Mouse (Mus musculus): Measurements from ENCODE around the gene Cks1b.

Cks1b gene

GRCm38 (mm10) chr3:89425141-89425525 is 7.0 kb upstream of the Cks1b start:
- DNase-seq, result no peak

GRCm38 (mm10) chr3:89424416-89425140 is 6.4 kb upstream of the Cks1b start:
- DNase-seq, result peak; percentile 12

DNA sequence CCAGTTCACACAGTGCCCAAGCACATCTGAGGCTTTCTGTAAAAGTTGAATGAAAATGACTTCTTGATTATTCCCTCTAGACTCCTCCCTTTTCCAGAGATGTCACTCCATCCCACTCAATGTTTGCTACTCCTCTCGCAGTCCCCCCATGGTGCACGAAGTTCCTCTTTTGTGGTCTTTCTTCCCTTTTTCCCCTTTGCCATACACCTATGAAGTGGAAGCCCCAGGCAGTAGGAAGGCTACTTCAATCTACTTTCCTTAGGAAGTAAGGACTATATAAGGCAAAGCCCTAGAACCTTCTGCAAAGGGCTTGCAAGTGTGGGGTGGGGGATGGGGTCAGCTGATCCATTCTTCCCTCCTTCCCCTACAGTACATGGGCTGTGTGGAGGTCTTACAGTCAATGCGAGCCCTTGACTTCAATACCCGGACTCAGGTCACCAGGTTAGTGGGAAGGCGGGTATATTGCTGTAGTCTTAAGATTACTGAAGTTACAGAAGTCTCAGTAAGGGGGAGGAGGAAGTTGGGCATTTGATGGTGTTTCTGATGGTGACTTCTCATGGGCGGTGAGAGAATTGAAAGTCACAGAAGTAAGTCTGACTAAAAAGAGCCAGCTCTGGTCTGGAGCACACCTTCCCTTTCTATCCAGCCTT is 4.5 kb upstream of the Cks1b start:
- peak; percentile 15 for DNase-seq

DNA sequence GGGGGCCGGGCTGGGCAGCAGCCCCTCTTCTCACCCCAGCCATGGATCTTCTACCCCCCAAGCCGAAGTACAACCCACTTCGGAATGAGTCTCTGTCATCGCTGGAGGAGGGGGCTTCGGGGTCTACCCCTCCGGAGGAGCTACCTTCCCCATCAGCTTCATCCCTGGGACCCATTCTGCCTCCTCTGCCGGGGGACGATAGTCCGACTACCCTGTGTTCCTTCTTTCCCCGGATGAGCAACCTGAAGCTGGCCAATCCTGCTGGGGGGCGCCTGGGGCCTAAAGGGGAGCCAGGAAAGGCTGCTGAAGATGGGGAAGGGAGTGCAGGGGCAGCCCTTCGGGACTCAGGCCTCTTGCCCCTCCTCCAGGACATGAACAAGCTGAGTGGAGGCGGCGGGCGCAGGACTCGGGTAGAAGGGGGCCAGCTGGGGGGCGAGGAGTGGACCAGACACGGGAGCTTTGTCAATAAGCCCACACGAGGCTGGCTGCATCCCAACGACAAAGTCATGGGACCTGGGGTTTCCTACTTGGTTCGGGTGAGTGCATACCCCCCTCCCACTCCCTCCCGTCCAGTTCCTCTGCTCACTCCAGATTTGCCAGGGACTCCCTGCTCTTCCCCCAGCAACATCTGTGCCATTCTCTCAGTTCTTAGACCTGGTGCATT is 3.8 kb upstream of the Cks1b start:
- no peak for DNase-seq

- no peak for DNase-seq
These were observed 3.0 kb upstream of the Cks1b start for GRCm38 (mm10) chr3:89421002-89421774.

DNA sequence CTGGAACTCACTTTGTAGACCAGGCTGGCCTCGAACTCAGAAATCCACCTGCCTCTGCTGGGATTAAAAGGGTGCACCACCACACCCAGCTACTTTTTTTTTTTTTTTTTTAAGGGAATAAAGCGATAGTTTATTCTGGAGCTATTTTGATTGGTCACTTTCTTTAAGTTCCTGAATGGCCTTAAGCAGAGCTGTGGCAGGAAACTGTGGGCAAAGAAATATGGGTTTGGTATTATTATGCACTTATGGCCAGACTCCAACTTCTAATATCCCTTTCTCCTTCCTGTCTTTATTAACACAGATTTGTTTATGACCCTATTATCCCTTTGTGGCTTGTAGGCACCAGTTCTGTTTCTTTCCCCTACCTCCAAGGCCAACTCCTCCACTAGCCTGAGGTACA is 2.2 kb upstream of the Cks1b start:
- no peak for DNase-seq

GRCm38 (mm10) chr3:89419981-89420380 is 1.8 kb upstream of the Cks1b start:
- DNase-seq, result no peak

GRCm38 (mm10) chr3:89419571-89419970 is 1.4 kb upstream of the Cks1b start:
- no peak for DNase-seq

- no peak for DNase-seq
These were observed 673 bp upstream of the Cks1b start for GRCm38 (mm10) chr3:89418861-89419250.

GRCm38 (mm10) chr3:89417840-89418169 is 378 bp downstream of the Cks1b start:
- DNase-seq, result no peak

GRCm38 (mm10) chr3:89417131-89417530 is 1.1 kb downstream of the Cks1b start:
- no peak for DNase-seq

GRCm38 (mm10) chr3:89416158-89416557 is 2.0 kb downstream of the Cks1b start:
- DNase-seq, result no peak

DNA sequence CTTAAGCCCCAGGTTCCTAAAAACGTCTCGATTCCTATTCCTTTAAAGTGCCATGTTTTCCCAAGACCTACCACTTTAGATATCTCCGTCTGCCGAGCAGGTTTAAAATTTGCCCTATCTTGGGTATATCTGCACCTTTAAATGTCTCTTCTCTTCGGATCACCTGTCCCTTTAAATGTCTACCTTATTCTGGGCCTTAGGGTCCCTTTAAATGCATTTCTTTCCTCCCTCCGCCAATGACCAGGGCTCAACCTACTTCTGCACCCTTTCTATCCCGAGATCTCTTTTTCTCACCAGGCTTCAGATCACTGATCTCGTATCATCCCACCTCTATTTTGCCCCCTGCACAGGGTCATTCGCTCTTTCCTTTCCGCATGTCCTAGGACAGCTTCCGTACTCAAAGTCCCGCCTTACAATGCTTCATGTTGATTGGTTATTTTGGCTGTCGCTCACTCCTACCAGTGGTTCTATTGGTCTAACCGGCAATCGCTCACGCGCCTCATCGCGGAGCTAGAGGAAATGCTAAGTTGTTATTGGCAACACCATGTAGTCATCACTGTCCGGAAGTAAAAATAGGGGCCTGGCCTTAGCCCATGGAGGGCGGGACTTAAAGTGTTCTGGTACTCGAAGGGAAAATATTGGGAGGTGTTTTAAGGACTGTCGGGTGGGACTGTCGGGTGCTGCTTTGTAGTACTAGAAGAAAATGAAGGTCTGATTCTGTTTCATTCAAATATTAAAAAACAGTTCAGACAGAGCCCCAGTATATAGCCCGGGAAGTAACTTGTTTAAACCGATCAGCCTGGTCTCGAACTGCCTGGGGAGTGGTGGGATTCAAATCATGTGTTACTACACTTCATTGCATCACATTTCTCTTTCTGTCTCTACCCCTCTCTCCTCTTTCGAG is 6.4 kb downstream of the Cks1b start, which contains the start of gene Flad1:
Gene Flad1, minus strand, starts transcription at position 381 of the 904 bp plus-strand sequence.
- DNase-seq, result peak; percentile 100

- no peak for DNase-seq
These were observed 7.3 kb downstream of the Cks1b start for GRCm38 (mm10) chr3:89410864-89411263.

DNA sequence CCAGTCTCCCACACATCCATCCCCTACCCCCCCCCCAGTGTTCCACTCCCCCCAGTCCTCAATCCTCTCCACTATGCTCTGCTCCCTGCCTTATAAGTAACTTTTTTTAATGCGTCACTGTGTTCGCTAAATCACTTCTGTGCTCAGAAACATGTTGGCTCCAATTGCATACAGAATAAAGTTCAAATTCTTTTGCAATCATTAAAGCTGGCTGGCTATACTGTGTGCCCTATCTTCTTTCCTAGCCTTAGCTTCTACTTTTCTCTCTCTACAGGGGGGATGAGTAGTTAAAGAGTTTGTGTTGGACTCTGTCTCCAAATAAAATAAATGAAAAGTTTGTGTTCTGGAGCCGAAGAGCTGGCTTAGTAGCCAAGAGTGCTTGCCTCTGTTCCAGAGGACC is 8.5 kb downstream of the Cks1b start:
- DNase-seq, result no peak

DNA sequence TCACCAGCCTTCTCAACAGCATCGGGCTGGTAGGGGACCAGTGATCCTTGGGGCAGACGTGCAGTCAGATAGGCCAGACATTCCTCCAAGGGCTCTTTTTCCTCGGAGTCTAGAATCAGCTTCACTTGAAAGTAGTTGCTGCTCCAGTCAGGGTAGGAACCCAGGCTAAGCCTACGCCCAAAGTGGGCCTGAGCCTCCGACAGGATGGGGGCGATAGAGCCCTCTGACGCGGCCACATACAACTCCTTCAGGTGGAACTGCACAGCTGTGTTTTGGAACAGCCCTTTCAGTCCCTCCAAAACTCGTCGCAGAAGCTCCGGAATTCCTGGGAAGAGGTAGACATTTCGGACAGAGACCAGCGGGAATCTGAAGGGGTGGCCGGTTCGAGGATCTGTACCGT is 9.7 kb downstream of the Cks1b start:
- no peak for DNase-seq

GRCm38 (mm10) chr3:89406887-89407286 is 11.3 kb downstream of the Cks1b start:
- DNase-seq, result no peak

DNA sequence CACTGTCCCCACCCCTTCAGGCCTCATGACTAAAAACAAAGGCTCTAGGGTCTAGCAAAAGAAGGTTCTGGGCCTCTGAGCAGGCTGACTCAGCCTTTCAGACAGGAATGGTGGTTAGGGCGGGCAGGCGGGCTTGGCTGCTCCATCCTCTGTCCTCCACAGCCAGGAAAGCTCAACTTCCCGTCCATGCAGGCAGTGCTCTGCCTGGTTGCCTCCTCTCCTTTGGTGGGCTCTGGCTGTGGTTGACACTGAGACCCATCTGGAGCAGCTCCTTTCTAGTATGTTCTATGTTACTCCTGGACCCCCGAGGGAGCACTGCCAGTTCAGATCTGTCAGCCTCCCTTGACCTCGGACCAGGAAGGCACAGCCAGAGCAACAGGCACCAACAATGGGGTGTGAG is 15.5 kb downstream of the Cks1b start, which contains the start of gene Lenep:
Gene Lenep, minus strand, starts transcription at position 101 of the 400 bp plus-strand sequence.
- DNase-seq, result no peak

DNA sequence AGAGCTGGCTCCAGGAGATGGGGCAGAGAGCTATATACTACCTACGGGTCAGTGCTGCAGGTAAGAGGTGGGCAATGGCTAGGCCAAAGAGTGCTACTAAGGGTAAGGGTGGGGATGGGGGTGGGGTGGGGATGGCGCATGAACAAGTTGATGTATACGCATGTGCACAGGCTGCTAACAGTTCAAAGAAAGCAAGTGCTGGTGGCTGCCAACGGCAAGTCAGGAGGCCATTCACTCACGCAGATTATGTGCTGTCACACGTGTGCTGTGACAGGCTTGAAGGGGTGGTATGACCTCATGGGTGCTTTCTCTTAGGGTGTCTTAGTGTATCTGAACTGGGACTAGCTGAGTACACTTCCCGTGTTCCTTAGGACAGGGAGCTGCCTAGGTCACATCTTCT is 16.9 kb downstream of the Cks1b start:
- no peak for DNase-seq

- no peak for DNase-seq
These were observed 21.6 kb downstream of the Cks1b start for GRCm38 (mm10) chr3:89396654-89397005.

DNA sequence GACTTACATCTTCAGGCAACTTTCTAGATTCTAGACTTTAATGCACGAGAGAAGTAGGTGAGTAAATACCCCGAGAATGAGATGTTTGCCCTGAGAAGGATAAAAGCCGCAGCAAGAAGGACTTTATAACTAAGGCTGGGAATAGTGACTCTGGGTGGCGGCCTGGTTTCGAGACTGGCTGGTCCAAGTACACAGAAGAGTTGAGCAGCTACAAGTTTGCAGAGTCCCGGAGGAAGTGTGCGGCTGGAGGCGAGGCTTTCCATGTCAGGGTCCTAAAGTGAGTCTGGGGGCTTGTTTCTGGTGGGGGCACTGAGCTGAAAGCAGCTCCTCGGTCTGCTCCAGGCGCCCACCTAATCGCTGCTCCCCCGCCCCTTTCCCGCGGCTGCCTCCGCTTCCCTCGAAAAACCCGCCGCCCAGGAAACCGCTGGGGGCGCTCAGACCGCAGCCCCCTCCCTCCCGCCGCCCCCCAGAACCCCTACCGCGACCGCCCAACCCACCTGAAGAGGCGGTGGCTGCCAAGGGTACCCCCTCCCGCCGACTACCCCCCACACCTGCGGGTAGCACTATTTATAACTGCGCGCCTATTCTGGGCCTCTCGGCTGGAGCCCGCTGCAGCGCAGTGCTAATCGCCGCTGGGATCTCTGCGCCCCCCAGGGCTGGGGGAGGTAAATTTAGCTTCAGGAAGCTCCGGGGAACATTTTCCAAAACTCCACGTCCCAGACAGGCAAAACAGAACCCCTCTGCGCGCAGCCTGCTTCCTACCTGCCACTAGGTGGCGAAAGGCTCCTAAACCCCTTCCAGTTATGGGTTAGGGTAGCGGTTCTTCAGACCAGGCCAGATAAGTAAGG is 22.2 kb downstream of the Cks1b start:
- DNase-seq, result peak; percentile 83

Data from cerebellum, adult 9-10 months (tissue).